Mouse (Mus musculus): ENCODE results near the gene Ide.
A peak's percentile ranks its signal among the peaks of the same experiment; 100 is the strongest.
"Not testable (repeated sequence)": the region's sequence is repeated elsewhere in the genome, so short reads cannot be mapped to it uniquely, and the experiment has no call there.

The Ide gene

DNA sequence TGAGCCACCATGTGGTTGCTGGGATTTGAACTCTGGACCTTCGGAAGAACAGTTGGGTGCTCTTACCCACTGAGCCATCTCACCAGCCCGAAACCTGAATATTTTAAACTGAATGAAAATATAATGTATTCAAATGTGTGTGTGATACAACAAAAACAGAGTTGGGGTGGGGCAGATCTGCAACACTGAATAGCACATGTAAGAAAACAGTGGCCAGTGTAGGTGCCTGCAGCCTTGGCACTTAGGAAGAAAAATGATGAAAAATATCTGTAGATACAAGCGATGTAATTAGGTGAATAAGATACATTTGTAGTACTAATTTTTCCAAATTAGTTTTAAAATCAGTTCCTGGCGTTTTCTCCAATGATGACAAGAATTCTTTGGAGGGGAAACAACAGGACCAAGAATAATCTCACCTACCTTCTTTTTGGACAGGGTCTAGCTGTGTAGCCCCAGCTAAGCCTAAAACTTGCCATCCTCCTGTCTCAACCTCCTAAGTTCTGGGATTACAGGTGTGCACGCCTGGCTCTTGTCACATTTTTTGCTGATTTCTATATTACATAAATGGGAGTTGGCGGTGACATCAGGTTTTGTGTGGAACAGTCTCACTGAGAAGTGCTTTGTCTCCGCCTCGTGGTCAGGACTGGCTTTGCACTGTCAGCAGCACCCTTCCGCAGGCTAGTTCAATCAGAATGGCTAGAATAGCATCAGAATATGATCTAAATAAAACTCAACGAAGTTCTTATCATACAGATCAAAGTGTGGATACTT is 72.1 kb downstream of the Ide start:
- peak; percentile 91 for ATAC-seq (ENCODE audit: low TSS enrichment)

- ATAC-seq (ENCODE audit: low TSS enrichment) = no peak
Measured at GRCm38 (mm10) chr19:37263943-37264897, 73.4 kb downstream of the Ide start.

- no peak for ATAC-seq (ENCODE audit: low TSS enrichment)
Measured at GRCm38 (mm10) chr19:37263566-37263942, 74.1 kb downstream of the Ide start.

GRCm38 (mm10) chr19:37262389-37262788 is 75.3 kb downstream of the Ide start:
- no peak for ATAC-seq (ENCODE audit: low TSS enrichment)

DNA sequence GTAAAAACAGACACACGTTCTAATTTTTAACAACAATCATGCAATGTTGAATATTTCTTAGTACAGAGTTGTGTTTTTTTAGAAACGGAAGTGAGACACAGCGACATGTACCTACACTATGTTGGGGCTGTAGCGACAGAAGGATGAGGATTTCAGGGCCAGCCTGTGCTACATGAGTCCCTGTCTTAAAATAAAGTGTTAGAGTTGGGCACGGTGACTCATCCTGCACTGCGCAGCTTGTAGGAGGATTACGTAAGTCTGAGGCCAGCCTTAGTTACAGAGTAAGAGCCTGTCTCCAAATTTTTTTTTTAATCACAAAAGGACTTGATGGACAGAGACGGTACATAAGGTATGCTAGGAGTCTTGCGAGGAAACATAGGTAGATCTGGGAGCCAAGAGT is 82.3 kb downstream of the Ide start:
- peak; percentile 96 for ATAC-seq (ENCODE audit: low TSS enrichment)

DNA sequence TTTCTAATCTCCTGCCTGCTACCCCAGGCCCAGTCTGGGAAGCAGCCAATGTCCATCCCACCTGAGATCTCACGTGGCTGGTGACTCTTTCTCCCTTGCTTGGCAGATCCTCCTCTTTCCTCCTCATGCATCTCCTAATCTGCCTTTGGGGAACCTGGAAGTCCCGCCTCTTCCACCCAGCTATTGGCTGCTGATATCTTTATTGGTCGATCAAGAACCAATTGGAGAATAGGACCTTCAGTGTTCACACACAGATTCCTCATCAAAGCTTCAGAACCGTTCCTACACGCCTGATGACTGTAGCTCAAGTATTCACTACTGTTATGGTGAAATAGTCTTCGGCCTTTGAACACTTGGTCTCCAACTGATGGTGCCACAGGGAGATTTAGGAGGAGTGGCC is 85.5 kb downstream of the Ide start:
- no peak for ATAC-seq (ENCODE audit: low TSS enrichment)

- no peak for ATAC-seq (ENCODE audit: low TSS enrichment)
Measured at GRCm38 (mm10) chr19:37248199-37248598, 89.5 kb downstream of the Ide start.

GRCm38 (mm10) chr19:37246859-37247258 is 90.8 kb downstream of the Ide start:
- ATAC-seq (ENCODE audit: low TSS enrichment) = peak; percentile 82

GRCm38 (mm10) chr19:37242707-37243106 is 94.9 kb downstream of the Ide start:
- ATAC-seq (ENCODE audit: low TSS enrichment) = no peak

GRCm38 (mm10) chr19:37241201-37241600 is 96.5 kb downstream of the Ide start:
- no peak for ATAC-seq (ENCODE audit: low TSS enrichment)

DNA sequence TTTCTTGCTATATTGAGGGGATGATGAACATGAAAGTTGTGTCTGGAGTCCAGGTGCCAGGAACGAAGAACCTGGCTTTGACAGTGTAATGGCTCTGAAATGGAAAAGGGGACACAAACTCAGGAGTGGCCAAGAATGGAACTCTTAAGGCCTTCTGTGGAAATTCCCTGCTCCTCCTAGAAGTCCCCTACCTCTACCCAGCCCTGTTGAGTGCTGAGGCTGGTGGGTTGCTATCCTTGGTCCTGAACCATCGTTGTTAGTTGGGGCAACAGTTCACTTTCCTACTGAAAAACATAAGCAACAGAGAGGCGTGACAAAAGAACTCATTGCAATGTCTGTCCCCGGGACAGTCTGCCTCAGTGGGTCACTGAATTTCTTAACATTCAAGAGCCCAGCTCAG is 98.6 kb downstream of the Ide start:
- ATAC-seq (ENCODE audit: low TSS enrichment) = 0 out of 2 replicates have a peak, but pooled peaks have one; percentile 24

DNA sequence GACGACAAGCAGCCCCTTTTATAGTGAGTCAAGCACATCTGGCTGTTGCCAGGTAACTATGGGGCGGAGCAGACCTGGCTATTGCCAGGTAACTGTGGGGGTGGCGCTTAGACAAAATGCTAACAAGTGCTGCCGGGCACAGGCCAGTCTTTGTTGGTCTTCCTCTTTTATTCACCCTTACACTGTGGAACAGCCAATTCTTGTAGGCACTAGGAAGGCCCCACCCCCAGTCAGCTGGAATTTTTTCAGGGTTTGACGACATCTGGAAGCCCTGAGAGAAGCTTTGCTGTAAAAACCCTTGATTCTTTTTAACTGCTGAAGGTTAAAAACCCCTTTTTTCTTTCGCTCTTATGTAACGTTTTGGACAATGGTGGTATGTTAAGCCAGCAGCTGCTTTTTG is 99.0 kb downstream of the Ide start:
- ATAC-seq (ENCODE audit: low TSS enrichment) = 0 out of 2 replicates have a peak, but pooled peaks have one; percentile 11

DNA sequence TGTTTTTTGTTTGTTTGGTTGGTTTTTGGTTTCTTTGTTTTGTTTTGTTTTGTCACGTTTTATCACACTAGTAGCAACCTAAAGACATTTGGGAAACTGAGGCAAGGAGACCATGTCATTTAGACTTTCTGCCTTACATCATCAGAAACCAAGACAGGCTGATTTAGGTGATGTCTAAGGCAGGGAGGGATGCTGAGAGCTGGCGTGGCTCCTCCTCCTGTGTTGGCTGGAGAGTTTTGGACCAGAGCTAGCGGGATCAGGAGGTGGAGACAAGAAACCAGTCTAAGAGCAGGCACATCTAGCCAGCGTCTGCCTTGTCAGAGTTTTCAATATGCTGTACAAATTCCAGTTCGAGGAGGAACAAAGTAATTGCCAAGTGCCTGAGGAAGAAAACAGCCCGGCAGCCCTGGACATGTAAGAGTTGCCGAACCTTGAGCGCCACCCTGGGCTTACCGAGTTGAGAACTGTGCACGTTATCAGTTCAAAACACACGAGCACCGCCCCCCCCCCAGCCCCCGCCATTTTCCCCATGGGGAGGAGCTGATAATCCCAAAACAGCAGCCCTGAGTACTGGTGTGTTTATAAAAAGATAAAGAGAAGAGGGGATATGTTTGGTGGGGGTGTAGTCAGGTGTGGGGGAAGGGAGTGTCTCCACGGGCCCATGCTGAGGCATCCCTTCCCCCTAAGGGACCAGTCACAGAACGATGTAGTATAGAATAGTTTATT is 99.8 kb downstream of the Ide start:
- no peak for ATAC-seq (ENCODE audit: low TSS enrichment)

DNA sequence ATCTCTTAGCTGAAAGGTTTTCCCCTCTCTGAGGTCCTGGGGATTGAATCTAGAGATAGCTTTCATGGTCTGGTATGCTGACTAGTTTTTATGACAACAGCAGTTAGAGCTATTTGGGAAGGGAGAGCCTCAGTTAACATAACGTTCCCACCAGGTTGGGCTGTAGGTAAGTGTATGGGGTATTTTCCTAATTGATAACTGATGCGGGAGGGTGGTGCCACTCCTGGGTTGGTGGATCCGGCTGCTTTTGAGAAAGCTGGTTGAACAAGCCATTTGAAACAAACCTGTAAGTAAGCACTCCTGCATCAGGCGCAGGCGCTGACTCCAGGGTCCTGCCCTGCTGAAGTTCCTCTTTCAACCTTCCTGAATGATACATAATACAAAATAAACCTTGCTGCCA is 100.3 kb downstream of the Ide start:
- ATAC-seq (ENCODE audit: low TSS enrichment) = no peak

GRCm38 (mm10) chr19:37235818-37236217 is 101.8 kb downstream of the Ide start:
- no peak for ATAC-seq (ENCODE audit: low TSS enrichment)

DNA sequence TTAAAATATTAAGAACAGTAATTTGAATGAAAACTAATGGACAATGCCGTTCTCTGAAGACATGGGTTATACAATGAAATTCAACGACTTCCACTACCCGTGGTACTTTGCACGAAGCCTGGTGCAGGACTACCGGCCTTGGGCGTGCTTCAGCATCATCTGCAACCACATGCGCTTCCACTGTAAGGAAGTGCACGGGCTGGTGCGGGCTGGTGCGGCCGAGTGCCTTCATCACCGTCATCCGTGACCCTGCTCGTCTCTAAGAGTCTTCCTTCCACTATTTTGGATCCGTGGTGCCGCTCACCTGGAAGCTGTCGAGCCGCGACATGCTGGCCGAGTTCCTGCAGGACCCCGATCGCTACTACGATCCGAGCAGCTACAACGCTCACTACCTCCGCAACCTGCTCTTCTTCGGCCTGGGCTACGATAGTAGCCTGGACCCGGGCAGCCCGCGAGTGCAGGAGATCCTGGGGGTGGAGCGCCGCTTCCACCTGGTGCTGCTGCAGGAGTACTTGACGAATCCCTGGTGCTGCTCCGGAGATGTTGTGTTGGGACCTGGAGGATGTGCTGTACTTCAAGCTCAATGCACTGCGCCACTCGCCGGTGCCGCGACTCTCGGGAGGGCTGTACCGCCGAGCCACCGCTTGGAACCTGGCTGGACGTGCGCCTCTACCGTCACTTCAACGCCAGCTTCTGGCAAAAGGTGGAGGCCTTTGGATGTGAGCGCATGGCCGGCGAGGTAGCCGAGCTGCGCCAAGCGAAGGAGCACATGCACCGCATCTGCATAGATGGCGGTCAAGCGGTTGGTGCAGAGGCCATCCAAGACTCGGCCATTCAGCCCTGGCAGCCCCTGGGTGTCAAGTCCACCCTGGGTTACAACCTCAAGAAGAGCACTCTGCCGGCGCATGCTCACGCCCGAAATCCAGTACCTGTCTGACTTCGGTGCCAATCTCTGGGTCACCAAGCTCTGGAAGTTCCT is 103.8 kb downstream of the Ide start:
- peak; percentile 80 for ATAC-seq (ENCODE audit: low TSS enrichment)

DNA sequence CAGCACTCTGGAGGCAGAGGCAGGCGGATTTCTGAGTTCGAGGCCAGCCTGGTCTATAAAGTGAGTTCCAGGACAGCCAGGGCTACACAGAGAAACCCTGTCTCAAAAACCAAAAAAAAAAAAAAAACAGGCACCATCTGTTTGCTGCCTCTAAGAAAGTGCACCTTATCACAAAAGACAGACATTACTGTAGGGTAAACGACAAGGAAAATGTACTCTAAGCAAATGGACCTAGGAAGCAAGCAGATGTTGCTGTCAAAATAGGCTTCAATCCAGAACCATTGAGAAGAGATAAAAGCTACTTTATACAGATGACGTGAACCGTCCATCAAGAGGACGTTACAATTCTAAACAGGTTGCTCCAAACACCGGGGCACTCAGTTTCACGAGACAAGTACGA is 105.1 kb downstream of the Ide start:
- ATAC-seq (ENCODE audit: low TSS enrichment) = not testable (repeated sequence)

GRCm38 (mm10) chr19:37225197-37225862 is 112.3 kb downstream of the Ide start:
- no peak for ATAC-seq (ENCODE audit: low TSS enrichment)

All from frontal cortex, adult (tissue).